Mouse (Mus musculus) regulatory T cell (primary cell): Measurements from ENCODE around the gene Lyve1.

Source experiments
- in situ Hi-C: fragments of 300-600 bp; cut with MboI, MseI; formaldehyde crosslinking; loops from one replicate; pipeline ENCODE4 v1.15.1; 2025; ENCODE audit warnings: high pct_unique_total_duplicates

The Lyve1 gene

GRCm38 (mm10) chr7:110810995-110811394 is 52.0 kb downstream of the Lyve1 start:
- in situ Hi-C loops: loop anchor here (5.0 kb wide), 1 partner anchor 116 kb away; no protein-coding TSS in a partner anchor

- in situ Hi-C loops: loop anchor here (5.0 kb wide), 1 partner anchor 117 kb away; no protein-coding TSS in a partner anchor
Observed at GRCm38 (mm10) chr7:110809585-110810557, 53.2 kb downstream of the Lyve1 start.

GRCm38 (mm10) chr7:110808962-110809361 is 54.1 kb downstream of the Lyve1 start:
- in situ Hi-C loops: no loop called here

- in situ Hi-C loops: no loop called here
Observed at GRCm38 (mm10) chr7:110807460-110808030, 55.5 kb downstream of the Lyve1 start.

GRCm38 (mm10) chr7:110804266-110804665 is 58.8 kb downstream of the Lyve1 start:
- in situ Hi-C loops: loop anchor here (5.0 kb wide), 2 partner anchors 77 to 208 kb away; no protein-coding TSS in a partner anchor

- in situ Hi-C loops: loop anchor here (5.0 kb wide), 2 partner anchors 76 to 209 kb away; no protein-coding TSS in a partner anchor
Observed at GRCm38 (mm10) chr7:110803131-110803530, 59.9 kb downstream of the Lyve1 start.

GRCm38 (mm10) chr7:110801028-110801427 is 62.0 kb downstream of the Lyve1 start:
- in situ Hi-C loops: loop anchor here (5.0 kb wide), 2 partner anchors 74 to 211 kb away; no protein-coding TSS in a partner anchor
